Mouse (Mus musculus) embryonic fibroblast, embryonic 13.5 days (primary cell): ENCODE data around the gene Galnt15. TPM values are rescaled to one million over a fixed set of nuclear protein-coding genes. Genes with fewer than 3 reads are reported as not detected.
"Not testable (repeated sequence)": the region's sequence is repeated elsewhere in the genome, so short reads cannot be mapped to it uniquely, and the experiment has no call there.

Experiments used
- H3K27ac ChIP-seq: 2 replicates; pipeline ENCODE4 v1.5.1; 2012; ENCODE audit warnings: low read length, control low read depth, inconsistent platforms; ENCODE audit not compliant: insufficient read depth
- H3K4me1 ChIP-seq: 2 replicates; pipeline ENCODE4 v1.6.1; 2011; ENCODE audit warnings: low read length; ENCODE audit not compliant: control insufficient read depth, insufficient read depth
- H3K4me3 ChIP-seq: 2 replicates; pipeline ENCODE4 v1.5.1; 2011; ENCODE audit warnings: mild to moderate bottlenecking, control low read depth, low read length; ENCODE audit not compliant: insufficient read depth
- CTCF ChIP-seq: IDR thresholded peaks from 2 replicates; pipeline ENCODE4 v1.5.1; 2011; ENCODE audit warnings: mild to moderate bottlenecking, control low read depth, low read length, moderate library complexity, borderline replicate concordance; ENCODE audit not compliant: insufficient read depth
- POLR2A ChIP-seq: IDR thresholded peaks from 2 replicates; pipeline ENCODE4 v1.6.1; 2011; ENCODE audit warnings: low read depth, mild to moderate bottlenecking, control low read depth, low read length, moderate library complexity
- polyA plus RNA-seq: library from polyadenylated mRNA; stranded (reverse); fragments of >200 nt; gene quantifications from 2 replicates; pipeline ENCODE4 v1.2.4, GENCODE M21; 2011; ENCODE audit warnings: low read depth; ENCODE audit not compliant: missing spikeins, insufficient read length

Gene Galnt15
- polyA plus RNA-seq, 1 experiment, result not detected

- peak within 1 kb of the TSS; percentile 85 for H3K27ac ChIP-seq
- H3K4me1 ChIP-seq, result peaks cover 2% of the 10 kb centered on the region; the same call in 1 of the 2 replicates
- TF ChIP-seq CTCF (no peak), POLR2A (peak; percentile 74)
- H3K4me3 ChIP-seq, result peak within 1 kb of the TSS; percentile 87
Observed at GRCm38 (mm10) chr14:32085486-32086201, 56.9 kb downstream of the Galnt15 start, which contains the start of gene Dph3. TSS of gene Dph3 (minus strand) at chr14:32085729.

GRCm38 (mm10) chr14:32086226-32086625 is 57.4 kb downstream of the Galnt15 start:
- H3K4me1 ChIP-seq, result peaks cover 2% of the 10 kb centered on the region; the same call in 1 of the 2 replicates
- no peak for TF ChIP-seq CTCF
- TF ChIP-seq POLR2A, result 0 out of 2 replicates have a peak, but pooled peaks have one; percentile 40
- peak overlapping the region; percentile 78 for H3K27ac ChIP-seq

GRCm38 (mm10) chr14:32087584-32088248 is 58.9 kb downstream of the Galnt15 start:
- H3K4me1 ChIP-seq, H3K27ac ChIP-seq, H3K4me3 ChIP-seq: not testable (repeated sequence)

More at GRCm38 (mm10) chr14:32086226-32086625, 57.4 kb downstream of the Galnt15 start:
- peak overlapping the region; percentile 87 for H3K4me3 ChIP-seq

GRCm38 (mm10) chr14:32091124-32091523 is 62.3 kb downstream of the Galnt15 start:
- TF ChIP-seq POLR2A (no peak), CTCF (no peak)
- Histone ChIP-seq H3K4me3 (no peak overlapping the region), H3K27ac (no peak overlapping the region), H3K4me1 (peaks cover 2% of the 10 kb centered on the region; the same call in 1 of the 2 replicates)

GRCm38 (mm10) chr14:32091704-32092103 is 62.9 kb downstream of the Galnt15 start:
- Histone ChIP-seq H3K27ac (no peak overlapping the region), H3K4me3 (no peak overlapping the region), H3K4me1 (peaks cover 2% of the 10 kb centered on the region; the same call in 1 of the 2 replicates)
- TF ChIP-seq CTCF (no peak), POLR2A (no peak)

- Histone ChIP-seq H3K4me3 (no peak overlapping the region), H3K4me1 (peaks cover 2% of the 10 kb centered on the region; the same call in 1 of the 2 replicates), H3K27ac (no peak overlapping the region)
- TF ChIP-seq POLR2A (no peak), CTCF (no peak)
Observed at GRCm38 (mm10) chr14:32093018-32093417, 64.2 kb downstream of the Galnt15 start.

GRCm38 (mm10) chr14:32093500-32094117 is 64.8 kb downstream of the Galnt15 start:
- no peak overlapping the region for H3K27ac ChIP-seq
- H3K4me1 ChIP-seq, result peaks cover 2% of the 10 kb centered on the region; the same call in 1 of the 2 replicates
- H3K4me3 ChIP-seq, result no peak overlapping the region
- TF ChIP-seq POLR2A (no peak), CTCF (no peak)

GRCm38 (mm10) chr14:32095646-32096045 is 66.9 kb downstream of the Galnt15 start:
- H3K4me3 ChIP-seq, result no peak overlapping the region
- no peak overlapping the region for H3K27ac ChIP-seq
- H3K4me1 ChIP-seq, result no peaks in the 10 kb centered on the region; the same call in 1 of the 2 replicates
- TF ChIP-seq CTCF, result no peak
- TF ChIP-seq POLR2A, result no peak

- Histone ChIP-seq H3K4me3 (no peak overlapping the region), H3K4me1 (no peaks in the 10 kb centered on the region), H3K27ac (no peak overlapping the region)
- TF ChIP-seq POLR2A (no peak), CTCF (no peak)
Observed at GRCm38 (mm10) chr14:32096740-32097139, 68.0 kb downstream of the Galnt15 start.
